8 mouse cellular contexts compared by ENCODE assay signal in genomic region chr4:21776946-21777265, GRCm38 (mm10). TPM values are rescaled to one million over a fixed set of nuclear protein-coding genes. Genes with fewer than 3 reads are reported as not detected.
DNase-seq lines count a peak whose midpoint lies in the region; ATAC-seq lines count a peak whose summit lies in the region.

No protein-coding gene starts in this region.

- peak overlapping the region; percentile 68 for H3K4me2 ChIP-seq in lung, embryonic 15.5 days
- peak overlapping the region; percentile 73 for H3K4me2 ChIP-seq in embryonic facial prominence, embryonic 13.5 days
- H3K4me2 ChIP-seq in limb, embryonic 13.5 days (replicated peaks): peak overlapping the region; percentile 63
- H3K4me2 ChIP-seq in stomach, embryonic 14.5 days (replicated peaks; ENCODE audit: low read depth, low read length): peak overlapping the region; percentile 67

- no peak for DNase-seq in lung, postnatal 10 days
- no peak for DNase-seq in adrenal gland, adult 18-20 months (ENCODE audit: low spot score in 2 of 2)
- DNase-seq in layer of hippocampus, adult 18-20 months (ENCODE audit: low spot score in 2 of 2): no peak
- DNase-seq in urinary bladder, postnatal 14 days (ENCODE audit: low spot score): no peak

- no peaks in the 10 kb centered on the region for H3K27me3 ChIP-seq in lung, embryonic 15.5 days
- no peaks in the 10 kb centered on the region for H3K27me3 ChIP-seq in embryonic facial prominence, embryonic 13.5 days
- no peaks in the 10 kb centered on the region for H3K27me3 ChIP-seq in limb, embryonic 13.5 days
- no peaks in the 10 kb centered on the region for H3K27me3 ChIP-seq in stomach, embryonic 14.5 days (ENCODE audit: control insufficient read depth, insufficient read depth, low read length)

- H3K36me3 ChIP-seq in lung, embryonic 15.5 days: peaks cover 12% of the 10 kb centered on the region
- H3K36me3 ChIP-seq in embryonic facial prominence, embryonic 13.5 days: peaks cover 13% of the 10 kb centered on the region
- H3K36me3 ChIP-seq in limb, embryonic 13.5 days: peaks cover 12% of the 10 kb centered on the region
- H3K36me3 ChIP-seq in stomach, embryonic 14.5 days (ENCODE audit: control insufficient read depth, insufficient read depth, low read length): peaks cover 7% of the 10 kb centered on the region

- no peak overlapping the region for H3K27ac ChIP-seq in lung, embryonic 15.5 days
- no peak overlapping the region for H3K27ac ChIP-seq in embryonic facial prominence, embryonic 13.5 days
- H3K27ac ChIP-seq in limb, embryonic 13.5 days: no peak overlapping the region
- H3K27ac ChIP-seq in stomach, embryonic 14.5 days (ENCODE audit: low read length): no peak overlapping the region

- WGBS in lung, embryonic 15.5 days: 5% methylated on average over 9 of the region's 9 CpGs
- 7% methylated on average over 9 of the region's 9 CpGs for WGBS in embryonic facial prominence, embryonic 13.5 days
- 6% methylated on average over 9 of the region's 9 CpGs for WGBS in limb, embryonic 13.5 days
- WGBS in stomach, embryonic 14.5 days: 5% methylated on average over 9 of the region's 9 CpGs

- peak overlapping the region; percentile 77 for H3K4me3 ChIP-seq in lung, embryonic 15.5 days
- H3K4me3 ChIP-seq in embryonic facial prominence, embryonic 13.5 days: peak overlapping the region; percentile 80
- peak overlapping the region; percentile 78 for H3K4me3 ChIP-seq in limb, embryonic 13.5 days
- H3K4me3 ChIP-seq in stomach, embryonic 14.5 days (ENCODE audit: low read depth, low read length): peak overlapping the region; percentile 67

- ATAC-seq in lung, embryonic 15.5 days (ENCODE audit: borderline replicate concordance, extremely low read depth, low FRiP score, low TSS enrichment): no peak
- ATAC-seq in embryonic facial prominence, embryonic 13.5 days (ENCODE audit: insufficient number of reproducible peaks, insufficient read depth, low FRiP score, low TSS enrichment, low read depth): no peak
- ATAC-seq in limb, embryonic 13.5 days (ENCODE audit: low FRiP score, low read depth): no peak
- ATAC-seq in stomach, embryonic 14.5 days (ENCODE audit: insufficient number of reproducible peaks, insufficient read depth, low FRiP score, low read depth): no peak

- no peaks in the 10 kb centered on the region for H3K9me3 ChIP-seq in lung, embryonic 15.5 days
- H3K9me3 ChIP-seq in embryonic facial prominence, embryonic 13.5 days: no peaks in the 10 kb centered on the region
- no peaks in the 10 kb centered on the region for H3K9me3 ChIP-seq in limb, embryonic 13.5 days
- no peaks in the 10 kb centered on the region for H3K9me3 ChIP-seq in stomach, embryonic 14.5 days (ENCODE audit: control insufficient read depth, low read depth, low read length)

- peak overlapping the region; percentile 74; the same call in 1 of the 2 replicates for H3K9ac ChIP-seq in lung, embryonic 15.5 days
- peak overlapping the region; percentile 86 for H3K9ac ChIP-seq in embryonic facial prominence, embryonic 13.5 days
- H3K9ac ChIP-seq in limb, embryonic 13.5 days: peak overlapping the region; percentile 85
- peak overlapping the region; percentile 73; the same call in 1 of the 2 replicates for H3K9ac ChIP-seq in stomach, embryonic 14.5 days (replicated peaks; ENCODE audit: low read depth, low read length)

- peaks cover 8% of the 10 kb centered on the region; the same call in 1 of the 2 replicates for H3K4me1 ChIP-seq in lung, embryonic 15.5 days
- peaks cover 6% of the 10 kb centered on the region; the same call in 1 of the 2 replicates for H3K4me1 ChIP-seq in embryonic facial prominence, embryonic 13.5 days
- peaks cover 10% of the 10 kb centered on the region for H3K4me1 ChIP-seq in limb, embryonic 13.5 days
- H3K4me1 ChIP-seq in stomach, embryonic 14.5 days (ENCODE audit: control insufficient read depth, insufficient read depth, low read length): peaks cover 5% of the 10 kb centered on the region; the same call in 1 of the 2 replicates

RNA-seq across cellular contexts. Expression of gene Tstd3, which starts 9.9 kb away (rescaled TPM):
- 9.6 and 11.2 TPM in 2 replicates for polyA plus RNA-seq in lung, embryonic 15.5 days (2015; fragmentation: Nextera tagmentation; extraction: Ambion mirVana)
- polyA plus RNA-seq in embryonic facial prominence, embryonic 13.5 days (2015; fragmentation: Nextera tagmentation; extraction: Ambion mirVana): 7.4 and 7.6 TPM in 2 replicates
- polyA plus RNA-seq in limb, embryonic 13.5 days (2015; fragmentation: Nextera tagmentation; extraction: Ambion mirVana): 6.4 and 7.8 TPM in 2 replicates
- polyA plus RNA-seq in stomach, embryonic 14.5 days (2014; fragmentation: Nextera tagmentation; extraction: Ambion mirVana): 15.6 and 17.8 TPM in 2 replicates
- 1 to 10 TPM; 8.5 to 9.9 TPM for total RNA-seq in adrenal gland, adult 18-20 months (2021)
- total RNA-seq in layer of hippocampus, adult 18-20 months (2021): 10 to 100 TPM; 23.8 to 24.6 TPM

RNA-seq across cellular contexts. Expression of gene Usp45, which starts 9.9 kb away (rescaled TPM):
- polyA plus RNA-seq in lung, embryonic 15.5 days (2015; fragmentation: Nextera tagmentation; extraction: Ambion mirVana): 8.8 and 8.9 TPM in 2 replicates
- polyA plus RNA-seq in embryonic facial prominence, embryonic 13.5 days (2015; fragmentation: Nextera tagmentation; extraction: Ambion mirVana): 9.4 and 13.9 TPM in 2 replicates
- 8.2 and 11.5 TPM in 2 replicates for polyA plus RNA-seq in limb, embryonic 13.5 days (2015; fragmentation: Nextera tagmentation; extraction: Ambion mirVana)
- polyA plus RNA-seq in stomach, embryonic 14.5 days (2014; fragmentation: Nextera tagmentation; extraction: Ambion mirVana): 13.2 and 15.0 TPM in 2 replicates
- total RNA-seq in adrenal gland, adult 18-20 months (2021): 10 to 100 TPM; 14.9 to 17.5 TPM
- total RNA-seq in layer of hippocampus, adult 18-20 months (2021): 10 to 100 TPM; 50.6 to 57.0 TPM

RNA-seq across cellular contexts. Expression of gene Ccnc, which starts 49.4 kb away (rescaled TPM):
- polyA plus RNA-seq in lung, embryonic 15.5 days (2015; fragmentation: Nextera tagmentation; extraction: Ambion mirVana): 47.4 TPM in 2 replicates
- 42.9 and 45.0 TPM in 2 replicates for polyA plus RNA-seq in embryonic facial prominence, embryonic 13.5 days (2015; fragmentation: Nextera tagmentation; extraction: Ambion mirVana)
- polyA plus RNA-seq in limb, embryonic 13.5 days (2015; fragmentation: Nextera tagmentation; extraction: Ambion mirVana): 41.0 and 45.0 TPM in 2 replicates
- 46.7 and 49.7 TPM in 2 replicates for polyA plus RNA-seq in stomach, embryonic 14.5 days (2014; fragmentation: Nextera tagmentation; extraction: Ambion mirVana)
- 10 to 100 TPM; 21.2 to 23.7 TPM for total RNA-seq in adrenal gland, adult 18-20 months (2021)
- total RNA-seq in layer of hippocampus, adult 18-20 months (2021): 10 to 100 TPM; 33.0 to 40.3 TPM
